Mouse (Mus musculus): ENCODE measurements around the gene Mogat2. TPM values are rescaled to one million over a fixed set of nuclear protein-coding genes. Genes with fewer than 3 reads are reported as not detected.

The Mogat2 gene
- polyA plus RNA-seq, 1 experiment: 0.21 TPM

GRCm38 (mm10) chr7:99170519-99170918, 67.9 kb downstream of the Mogat2 start:
- H3K27ac ChIP-seq (ENCODE audit: insufficient read depth, low read length): no peak overlapping the region
- DNase-seq (ENCODE audit: low read depth in 1 of 2, low spot score in 2 of 2): no peak
- no peaks in the 10 kb centered on the region for H3K36me3 ChIP-seq (ENCODE audit: control insufficient read depth, insufficient read depth, low read length)
- 89% methylated on average over 6 of the region's 6 CpGs for WGBS
- no peak for TF ChIP-seq POLR2A (IDR thresholded peaks at IDR 0.05; ENCODE audit: low read depth, low read length)
- no peak for TF ChIP-seq CTCF (IDR thresholded peaks at IDR 0.05; ENCODE audit: extremely low read depth, insufficient read depth, insufficient read length, insufficient replicate concordance)
- H3K4me1 ChIP-seq (ENCODE audit: control insufficient read depth, insufficient read depth, insufficient read length): no peaks in the 10 kb centered on the region
- no peak overlapping the region for H3K4me3 ChIP-seq (ENCODE audit: extremely low read depth, insufficient read depth, insufficient read length)
- no peaks in the 10 kb centered on the region for H3K27me3 ChIP-seq (ENCODE audit: control insufficient read depth, insufficient read depth, low read length)

- Histone ChIP-seq H3K4me3 (ENCODE audit: extremely low read depth, insufficient read depth, insufficient read length) (no peak overlapping the region), H3K36me3 (ENCODE audit: control insufficient read depth, insufficient read depth, low read length) (no peaks in the 10 kb centered on the region), H3K27me3 (ENCODE audit: control insufficient read depth, insufficient read depth, low read length) (no peaks in the 10 kb centered on the region), H3K4me1 (ENCODE audit: control insufficient read depth, insufficient read depth, insufficient read length) (no peaks in the 10 kb centered on the region), H3K27ac (ENCODE audit: insufficient read depth, low read length) (no peak overlapping the region)
- 91% methylated on average over 9 of the region's 9 CpGs for WGBS
- no peak for DNase-seq (ENCODE audit: low read depth in 1 of 2, low spot score in 2 of 2)
- no peak for TF ChIP-seq POLR2A (IDR thresholded peaks at IDR 0.05; ENCODE audit: low read depth, low read length)
- no peak for TF ChIP-seq CTCF (IDR thresholded peaks at IDR 0.05; ENCODE audit: extremely low read depth, insufficient read depth, insufficient read length, insufficient replicate concordance)
Observed at GRCm38 (mm10) chr7:99169717-99170403, 68.6 kb downstream of the Mogat2 start.

Other genes starting within 250 kb of the Mogat2 start
- 45.9 and 112 TPM in 2 replicates for gene Uvrag, start 97.5 kb downstream of the Mogat2 start, polyA plus RNA-seq (2012; rRNA removed)
- gene Dgat2, start 55.9 kb downstream of the Mogat2 start, polyA plus RNA-seq (2012; rRNA removed): 12.0 and 12.8 TPM in 2 replicates
- 0.39 and 0.65 TPM in 2 replicates for gene Map6, start 28.8 kb upstream of the Mogat2 start, polyA plus RNA-seq (2012; rRNA removed)
- gene Serpinh1, start 114.6 kb upstream of the Mogat2 start, polyA plus RNA-seq (2012; rRNA removed): 69.3 and 84.2 TPM in 2 replicates
- 12.0 and 14.8 TPM in 2 replicates for gene Gdpd5, start 142.8 kb upstream of the Mogat2 start, polyA plus RNA-seq (2012; rRNA removed)
- 1.3 and 2.6 TPM in 2 replicates for gene Klhl35, start 227.4 kb upstream of the Mogat2 start, polyA plus RNA-seq (2012; rRNA removed)
- gene Rps3, start 245.1 kb upstream of the Mogat2 start, polyA plus RNA-seq (2012; rRNA removed): 324 and 363 TPM in 2 replicates

Measured in spleen, adult 2 months (tissue).